Mouse (Mus musculus) megakaryocyte, embryonic 14.5 days (primary cell): ENCODE measurements around the gene Agap1.

Experiments used
- FLI1 ChIP-seq: IDR thresholded peaks from 2 replicates; pipeline ENCODE4 v1.6.1; 2012; ENCODE audit warnings: low read length, inconsistent platforms, mixed read lengths
- GATA1 ChIP-seq: IDR thresholded peaks from 3 replicates; pipeline ENCODE4 v1.6.1; 2012; ENCODE audit warnings: mixed read lengths, low read length, inconsistent platforms, borderline replicate concordance

GRCm38 (mm10) chr1:89439351-89439750, 15.3 kb upstream of the Agap1 start:
- TF ChIP-seq GATA1 (no peak), FLI1 (no peak)
